Mouse (Mus musculus) stomach, embryonic 16.5 days (tissue): ENCODE results near the gene Kcnt2. TPM values are rescaled to one million over a fixed set of nuclear protein-coding genes. Genes with fewer than 3 reads are reported as not detected.

ENCODE experiments used
- ATAC-seq: fragments of 200-750 bp; cut with Nextera tagmentation; 2 replicates; pipeline ENCODE4 v1.8.0; 2017; ENCODE audit warnings: moderate number of reproducible peaks, moderate TSS enrichment; ENCODE audit not compliant: insufficient read depth, low FRiP score
- H3K27ac ChIP-seq: fragments of 300-500 bp; sonication (generic); 2 replicates; pipeline ENCODE4 v1.5.1; 2014; ENCODE audit warnings: low read length
- H3K27me3 ChIP-seq: fragments of 300-500 bp; sonication (generic); 2 replicates; pipeline ENCODE4 v1.6.1; 2014; ENCODE audit warnings: low read length, control low read depth, mixed read lengths; ENCODE audit not compliant: control insufficient read depth, insufficient read depth
- H3K36me3 ChIP-seq: fragments of 300-500 bp; sonication (generic); 2 replicates; pipeline ENCODE4 v1.6.1; 2014; ENCODE audit warnings: low read length; ENCODE audit not compliant: control insufficient read depth, insufficient read depth
- H3K4me1 ChIP-seq: fragments of 300-500 bp; sonication (generic); 2 replicates; pipeline ENCODE4 v1.6.1; 2014; ENCODE audit warnings: low read length, control low read depth, mixed read lengths; ENCODE audit not compliant: control insufficient read depth, insufficient read depth
- H3K4me2 ChIP-seq: fragments of 300-500 bp; sonication (generic); 2 replicates; pipeline ENCODE4 v1.6.1; 2014; ENCODE audit warnings: low read depth, low read length, mixed read lengths
- H3K4me3 ChIP-seq: fragments of 300-500 bp; sonication (generic); replicated peaks from 2 replicates; pipeline ENCODE4 v1.5.1; 2014; ENCODE audit warnings: mild to moderate bottlenecking, low read length
- H3K9ac ChIP-seq: fragments of 300-500 bp; sonication (generic); 2 replicates; pipeline ENCODE4 v1.6.1; 2014; ENCODE audit warnings: low read length
- H3K9me3 ChIP-seq: fragments of 300-500 bp; sonication (generic); replicated peaks from 2 replicates; pipeline ENCODE4 v1.6.1; 2016; ENCODE audit warnings: low read length, control low read depth; ENCODE audit not compliant: control insufficient read depth
- WGBS: fragments of 180-500 bp; shearing (Covaris S2); extraction: QIAGEN DNeasy Blood & Tissue Kit; methylation state at CpG from one replicate; pipeline ENCODE4 v1.1.7; 2014; 5-methylcytosine and 5-hydroxymethylcytosine counted together
- polyA plus RNA-seq: library from polyadenylated mRNA; unstranded; fragments of >200 nt; fragmentation: Nextera tagmentation; extraction: Ambion mirVana; gene quantifications from 2 replicates; pipeline ENCODE4 v1.2.1, GENCODE M21; 2015

The Kcnt2 gene
- polyA plus RNA-seq, 1 experiment from 2014 or later = 3.3 TPM

DNA sequence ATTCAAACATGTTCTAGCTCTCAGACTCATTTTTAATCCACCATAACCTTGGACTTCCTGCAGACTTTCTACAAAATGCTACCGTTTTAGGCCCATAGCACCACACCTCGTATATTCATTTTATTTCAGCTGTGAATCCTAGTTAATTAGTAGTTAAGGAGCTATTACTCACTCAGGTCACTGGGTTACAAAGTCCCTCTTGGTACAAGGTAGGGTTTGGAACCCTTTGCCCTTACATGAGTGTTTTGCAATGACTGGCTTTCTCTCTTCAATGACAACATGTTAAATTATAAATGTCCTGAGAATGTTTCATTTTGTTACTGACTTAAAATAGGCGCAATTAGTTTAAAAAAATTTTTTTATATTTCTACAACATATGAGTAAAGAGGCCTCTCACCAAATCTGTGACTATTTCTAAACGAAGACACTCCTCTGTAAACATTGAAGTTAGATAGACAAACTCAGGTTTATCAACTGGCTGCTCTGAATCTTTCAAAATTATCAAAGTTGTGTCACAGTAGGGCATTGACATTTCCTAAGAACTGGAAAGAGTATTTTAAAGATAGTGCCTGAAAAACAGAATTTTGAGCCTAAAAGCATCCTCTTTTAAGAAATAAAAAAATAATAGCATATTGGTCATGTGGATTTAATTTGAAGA lies 160.8 kb downstream of the Kcnt2 start:
- Histone ChIP-seq H3K4me1 (no peaks in the 10 kb centered on the region), H3K4me2 (no peak overlapping the region), H3K36me3 (no peaks in the 10 kb centered on the region), H3K27ac (no peak overlapping the region), H3K4me3 (no peak overlapping the region), H3K27me3 (no peaks in the 10 kb centered on the region), H3K9me3 (no peaks in the 10 kb centered on the region), H3K9ac (no peak overlapping the region)
- ATAC-seq = no peak
- 70% methylated on average over 4 of the region's 4 CpGs for WGBS

DNA sequence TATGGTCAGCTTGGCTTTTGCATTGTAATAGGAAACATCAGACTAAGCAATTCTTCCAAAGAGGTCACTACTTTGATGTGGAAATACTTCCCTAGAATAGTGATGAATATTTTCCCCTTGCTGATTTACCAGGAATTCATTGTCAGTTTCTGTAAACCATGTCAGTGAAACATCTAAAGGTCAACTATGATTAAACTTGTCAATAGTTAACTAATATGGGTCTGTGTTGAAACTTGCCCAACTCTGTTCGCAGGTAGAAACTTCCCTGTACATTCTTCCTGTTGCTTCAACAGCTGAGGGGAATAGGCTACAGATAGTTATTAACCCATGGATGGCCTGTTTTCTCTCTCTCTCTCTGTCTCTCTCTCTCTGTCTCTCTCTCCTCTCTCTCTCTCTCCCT lies 169.8 kb downstream of the Kcnt2 start:
- Histone ChIP-seq H3K27me3 (no peaks in the 10 kb centered on the region), H3K36me3 (no peaks in the 10 kb centered on the region), H3K4me1 (no peaks in the 10 kb centered on the region), H3K4me3 (no peak overlapping the region), H3K27ac (no peak overlapping the region), H3K4me2 (no peak overlapping the region), H3K9me3 (no peaks in the 10 kb centered on the region), H3K9ac (no peak overlapping the region)
- ATAC-seq = 0 out of 2 replicates have a peak, but pooled peaks have one; percentile 25
- WGBS = 32% methylated on average over 1 of the region's 1 CpGs

DNA sequence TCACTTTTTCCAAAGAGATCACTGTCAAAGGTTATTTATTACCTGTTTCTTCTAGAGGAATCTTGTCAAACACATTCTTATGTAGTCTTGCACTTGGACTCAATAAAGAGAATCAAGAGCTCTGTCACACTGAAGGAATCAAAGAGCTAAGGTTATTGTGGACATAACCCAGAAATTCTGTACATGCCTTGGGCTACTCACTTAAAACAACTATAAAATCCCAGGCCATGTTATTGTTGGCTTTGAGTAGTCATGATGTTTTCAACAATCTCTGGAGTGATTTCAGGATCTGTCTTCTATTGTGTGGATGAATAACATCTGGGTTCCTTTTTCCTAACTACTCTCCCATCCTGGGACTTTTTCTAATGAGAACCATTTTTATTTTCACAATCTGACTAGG lies 177.0 kb downstream of the Kcnt2 start:
- no peaks in the 10 kb centered on the region for H3K27me3 ChIP-seq
- no peak overlapping the region for H3K4me2 ChIP-seq
- no peak overlapping the region for H3K4me3 ChIP-seq
- no peaks in the 10 kb centered on the region for H3K9me3 ChIP-seq
- no peak overlapping the region for H3K9ac ChIP-seq
- H3K36me3 ChIP-seq = no peaks in the 10 kb centered on the region
- no peak; the same call in 1 of the 2 replicates for ATAC-seq
- H3K27ac ChIP-seq = no peak overlapping the region
- H3K4me1 ChIP-seq = no peaks in the 10 kb centered on the region

DNA sequence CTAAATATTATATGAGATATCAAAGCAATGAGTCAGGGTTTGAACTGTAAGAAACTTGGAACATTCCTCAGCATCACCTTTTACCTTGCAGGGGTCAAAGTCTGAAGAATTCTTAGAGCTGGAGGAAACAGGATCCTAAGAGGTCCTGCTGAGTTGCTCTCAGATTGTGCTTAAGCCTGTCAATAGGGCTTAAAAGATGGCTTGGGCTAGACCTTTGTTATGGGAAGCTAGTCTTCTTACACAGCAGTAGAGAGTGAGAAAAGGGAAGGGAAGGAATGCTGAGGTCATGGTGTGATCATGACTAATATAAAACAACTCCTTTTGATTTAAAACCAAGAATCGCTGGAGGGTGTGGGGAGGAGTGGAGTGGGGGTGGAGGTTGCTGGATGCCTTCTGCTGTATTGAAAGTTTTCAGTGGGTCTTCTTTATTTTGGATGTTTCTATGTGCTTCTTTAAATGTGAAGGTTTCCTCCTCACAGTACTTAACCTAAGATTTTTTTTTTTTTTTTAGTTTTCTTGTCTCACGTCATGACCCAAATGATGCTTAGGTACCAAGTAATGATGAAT lies 183.4 kb downstream of the Kcnt2 start:
- 47% methylated on average over 2 of the region's 2 CpGs for WGBS
- H3K4me3 ChIP-seq = no peak overlapping the region
- no peak overlapping the region for H3K4me2 ChIP-seq
- H3K4me1 ChIP-seq = no peaks in the 10 kb centered on the region
- no peaks in the 10 kb centered on the region for H3K27me3 ChIP-seq
- no peak for ATAC-seq
- no peak overlapping the region for H3K9ac ChIP-seq
- H3K36me3 ChIP-seq = no peaks in the 10 kb centered on the region
- H3K9me3 ChIP-seq = no peaks in the 10 kb centered on the region
- H3K27ac ChIP-seq = no peak overlapping the region

DNA sequence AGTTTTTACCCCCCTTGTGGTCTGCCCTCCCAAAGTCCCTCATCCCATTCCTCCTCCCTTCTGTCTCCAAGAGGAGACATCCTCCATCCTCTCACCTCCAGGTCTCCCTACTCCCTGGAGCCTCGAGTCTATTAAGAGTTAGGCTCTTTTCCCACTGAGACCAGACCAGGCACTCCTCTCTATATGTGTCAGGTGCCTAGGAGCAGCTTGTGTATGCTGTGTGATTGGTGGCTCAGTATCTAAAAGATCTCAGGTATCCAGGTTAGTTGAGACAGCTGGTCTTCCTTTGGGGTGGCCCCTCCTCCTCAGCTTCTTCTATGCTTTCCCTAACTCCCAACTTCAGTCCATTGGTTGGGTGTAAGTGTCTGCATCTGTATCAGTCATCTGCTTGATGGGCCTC lies 186.1 kb downstream of the Kcnt2 start:
- Histone ChIP-seq H3K27me3 (no peaks in the 10 kb centered on the region), H3K4me2 (no peak overlapping the region), H3K4me3 (no peak overlapping the region), H3K9ac (no peak overlapping the region), H3K27ac (no peak overlapping the region), H3K9me3 (no peaks in the 10 kb centered on the region), H3K36me3 (no peaks in the 10 kb centered on the region), H3K4me1 (no peaks in the 10 kb centered on the region)
- WGBS = 45% methylated on average over 1 of the region's 1 CpGs
- ATAC-seq = no peak

DNA sequence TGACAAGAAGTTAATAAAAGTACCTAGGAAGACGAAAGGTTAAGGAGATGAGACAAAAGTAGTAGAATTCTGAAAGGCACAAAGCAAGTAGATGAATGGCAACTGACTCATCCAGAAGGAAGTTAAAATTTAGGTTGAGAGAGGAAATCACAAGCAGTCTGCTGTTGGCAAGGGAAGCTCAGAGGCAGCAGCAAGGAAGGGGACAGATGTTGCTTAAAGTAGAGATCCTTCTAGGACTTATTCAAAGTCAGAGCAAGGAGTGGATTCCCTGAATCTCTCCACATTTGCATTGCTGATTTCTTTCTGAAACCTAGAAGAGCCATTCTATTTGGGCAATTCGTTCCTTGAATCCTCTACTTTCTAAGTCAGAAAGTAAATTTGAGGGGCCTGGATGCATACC lies 188.8 kb downstream of the Kcnt2 start:
- Histone ChIP-seq H3K36me3 (no peaks in the 10 kb centered on the region), H3K27me3 (no peaks in the 10 kb centered on the region), H3K4me3 (no peak overlapping the region), H3K4me1 (no peaks in the 10 kb centered on the region), H3K9me3 (no peaks in the 10 kb centered on the region), H3K9ac (no peak overlapping the region), H3K27ac (no peak overlapping the region), H3K4me2 (no peak overlapping the region)
- ATAC-seq = no peak
- 72% methylated on average over 2 of the region's 2 CpGs for WGBS

DNA sequence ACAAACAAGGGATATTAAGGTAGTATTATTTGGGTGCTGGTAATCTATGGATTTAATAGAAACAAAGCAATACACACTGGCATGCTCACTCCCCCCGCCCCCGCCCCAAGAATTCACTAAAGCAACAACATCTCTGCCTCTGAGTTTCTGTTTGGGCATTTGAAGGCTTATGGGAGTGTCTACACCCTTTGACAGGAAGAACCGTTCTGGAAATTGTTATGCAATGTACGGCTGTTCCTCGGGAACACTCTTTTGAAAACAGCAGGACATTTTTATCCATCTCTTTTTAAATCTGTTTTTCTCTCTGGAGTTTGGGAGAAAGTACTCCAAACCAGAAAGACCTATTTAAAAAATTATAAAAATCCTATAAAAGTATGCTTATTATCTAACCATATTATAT lies 192.2 kb downstream of the Kcnt2 start:
- 67% methylated on average over 5 of the region's 5 CpGs for WGBS
- Histone ChIP-seq H3K4me1 (no peaks in the 10 kb centered on the region), H3K9ac (no peak overlapping the region), H3K4me3 (no peak overlapping the region), H3K9me3 (no peaks in the 10 kb centered on the region), H3K27me3 (no peaks in the 10 kb centered on the region), H3K4me2 (no peak overlapping the region), H3K36me3 (no peaks in the 10 kb centered on the region), H3K27ac (no peak overlapping the region)
- ATAC-seq = no peak

DNA sequence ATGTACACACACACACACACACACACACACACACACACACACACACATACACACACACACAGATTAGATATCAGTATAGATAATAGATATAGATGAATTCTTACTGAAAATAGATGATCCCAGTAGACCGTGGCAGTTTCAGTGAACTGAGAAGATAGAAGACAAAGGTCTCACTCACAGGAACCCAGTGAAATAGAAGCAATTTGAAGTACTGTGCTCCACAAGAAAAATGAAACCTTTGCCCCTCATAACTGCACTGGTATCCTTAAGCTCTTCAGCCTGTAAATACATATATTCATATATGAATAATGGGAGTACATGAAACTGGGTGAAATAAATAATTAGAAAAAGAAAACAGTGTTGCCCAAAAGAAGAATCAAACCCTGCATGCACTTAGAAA lies 197.9 kb downstream of the Kcnt2 start:
- no peaks in the 10 kb centered on the region for H3K27me3 ChIP-seq
- 75% methylated on average over 1 of the region's 1 CpGs for WGBS
- ATAC-seq = no peak

DNA sequence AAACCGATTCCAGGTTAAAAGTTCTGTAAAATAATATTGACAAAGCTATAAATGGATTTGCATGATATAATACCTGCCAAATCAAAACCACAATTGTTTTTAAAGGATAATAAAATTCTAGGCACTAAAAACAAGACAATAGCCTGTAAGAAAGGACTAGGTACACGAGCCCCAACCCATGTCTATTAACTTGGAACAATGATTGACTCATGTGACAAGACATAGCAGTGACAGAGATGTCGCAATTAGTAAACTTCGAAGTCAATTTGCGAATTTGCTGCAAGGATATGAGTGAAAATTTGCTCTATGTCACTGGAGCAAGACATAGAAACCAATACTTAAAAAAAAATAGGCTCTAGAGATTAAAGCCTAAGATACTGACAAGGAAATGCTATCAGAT lies 198.4 kb downstream of the Kcnt2 start:
- Histone ChIP-seq H3K36me3 (no peaks in the 10 kb centered on the region), H3K4me3 (no peak overlapping the region), H3K4me2 (no peak overlapping the region), H3K9ac (no peak overlapping the region), H3K27me3 (no peaks in the 10 kb centered on the region), H3K27ac (no peak overlapping the region), H3K9me3 (no peaks in the 10 kb centered on the region), H3K4me1 (no peaks in the 10 kb centered on the region)
- 79% methylated on average over 5 of the region's 5 CpGs for WGBS
- no peak for ATAC-seq

More for the DNA sequence above, 197.9 kb downstream of the Kcnt2 start:
- Histone ChIP-seq H3K27ac (no peak overlapping the region), H3K36me3 (no peaks in the 10 kb centered on the region), H3K9me3 (no peaks in the 10 kb centered on the region), H3K4me2 (no peak overlapping the region), H3K9ac (no peak overlapping the region), H3K4me3 (no peak overlapping the region), H3K4me1 (no peaks in the 10 kb centered on the region)
